Mouse (Mus musculus) CH12.LX (cell line): Measurements from ENCODE around the gene Zkscan7.

Experiments used
- CTCF ChIP-seq, 2 experiments: IDR thresholded peaks in 1 of 2; conservative IDR thresholded peaks in 1 of 2; 2 replicates each; pipeline ENCODE4 v1.5.1; 2011 to 2012; ENCODE audit warnings: low read depth in 2 of 2, low read length in 2 of 2, improper control_type of control experiment in 1 of 2, inconsistent platforms in 1 of 2, mild to moderate bottlenecking in 1 of 2, moderate library complexity in 1 of 2
- ELF1 ChIP-seq: IDR thresholded peaks from 2 replicates; pipeline ENCODE4 v1.6.1; 2014; ENCODE audit warnings: low read depth, mild to moderate bottlenecking, inconsistent platforms, low read length, improper control_type of control experiment
- EP300 ChIP-seq: IDR thresholded peaks from 2 replicates; pipeline ENCODE4 v1.6.1; 2011; ENCODE audit warnings: low read length, improper control_type of control experiment
- MAFK ChIP-seq: IDR thresholded peaks from 2 replicates; pipeline ENCODE4 v1.6.1; 2011; ENCODE audit warnings: low read length, improper control_type of control experiment; ENCODE audit not compliant: insufficient replicate concordance
- MXI1 ChIP-seq: IDR thresholded peaks from 2 replicates; pipeline ENCODE4 v1.6.1; 2011; ENCODE audit warnings: mild to moderate bottlenecking, low read depth, low read length, improper control_type of control experiment
- POLR2A ChIP-seq: IDR thresholded peaks from 2 replicates; pipeline ENCODE4 v1.6.1; 2011; ENCODE audit warnings: low read depth, mild to moderate bottlenecking, improper control_type of control experiment, low read length
- TCF12 ChIP-seq: IDR thresholded peaks from 2 replicates; pipeline ENCODE4 v1.6.1; 2014; ENCODE audit warnings: low read depth, mild to moderate bottlenecking, inconsistent platforms, low read length, improper control_type of control experiment
- ZC3H11A ChIP-seq: IDR thresholded peaks from 2 replicates; pipeline ENCODE4 v1.6.1; 2012; ENCODE audit warnings: low read depth, mild to moderate bottlenecking, inconsistent platforms, low read length, improper control_type of control experiment
- ZKSCAN1 ChIP-seq: IDR thresholded peaks from 2 replicates; pipeline ENCODE4 v1.6.1; 2012; ENCODE audit warnings: low read depth, inconsistent platforms, low read length, improper control_type of control experiment, borderline replicate concordance
- ZNF384 ChIP-seq: IDR thresholded peaks from 2 replicates; pipeline ENCODE4 v1.6.1; 2012; ENCODE audit warnings: low read depth, low read length, improper control_type of control experiment, inconsistent platforms

DNA sequence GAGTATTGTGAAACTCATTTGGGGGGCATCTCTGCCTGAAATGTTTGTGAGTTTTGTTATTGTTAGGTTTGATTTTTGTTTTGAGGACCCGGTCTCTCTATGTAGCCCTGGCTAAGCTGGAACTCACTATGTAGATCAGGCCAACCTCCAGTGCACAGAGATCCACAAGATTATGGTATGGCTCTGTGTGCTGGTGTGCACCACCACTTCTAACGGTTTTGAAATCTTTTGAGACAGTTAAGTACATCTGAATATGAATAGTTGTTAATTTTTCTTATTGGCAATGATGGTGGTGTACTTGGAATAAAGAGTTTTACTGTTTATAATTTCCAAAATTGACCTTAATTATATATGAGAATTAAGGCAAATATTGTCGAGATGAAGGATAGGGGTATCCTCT lies 37.0 kb downstream of the Zkscan7 start:
- TF ChIP-seq ZNF384 = no peak
- no peak for TF ChIP-seq ZKSCAN1
- TF ChIP-seq ZC3H11A = no peak
- no peak for TF ChIP-seq MAFK
- TF ChIP-seq MXI1 = no peak
- no peak for TF ChIP-seq TCF12
- no peak for TF ChIP-seq EP300
- TF ChIP-seq CTCF (conservative IDR thresholded peaks at IDR 0.05 in 1 of 2, IDR thresholded peaks at IDR 0.05 in 1 of 2; ENCODE audit: low read depth in 2 of 2, low read length in 2 of 2) = no peak
- no peak for TF ChIP-seq POLR2A
- no peak for TF ChIP-seq ELF1
